Mouse (Mus musculus): ENCODE data around the gene Ccr7. TPM values are rescaled to one million over a fixed set of nuclear protein-coding genes. Genes with fewer than 3 reads are reported as not detected.

Ccr7 gene
- total and polyA plus RNA-seq, 2 experiments from 2014 or later: not detected

DNA sequence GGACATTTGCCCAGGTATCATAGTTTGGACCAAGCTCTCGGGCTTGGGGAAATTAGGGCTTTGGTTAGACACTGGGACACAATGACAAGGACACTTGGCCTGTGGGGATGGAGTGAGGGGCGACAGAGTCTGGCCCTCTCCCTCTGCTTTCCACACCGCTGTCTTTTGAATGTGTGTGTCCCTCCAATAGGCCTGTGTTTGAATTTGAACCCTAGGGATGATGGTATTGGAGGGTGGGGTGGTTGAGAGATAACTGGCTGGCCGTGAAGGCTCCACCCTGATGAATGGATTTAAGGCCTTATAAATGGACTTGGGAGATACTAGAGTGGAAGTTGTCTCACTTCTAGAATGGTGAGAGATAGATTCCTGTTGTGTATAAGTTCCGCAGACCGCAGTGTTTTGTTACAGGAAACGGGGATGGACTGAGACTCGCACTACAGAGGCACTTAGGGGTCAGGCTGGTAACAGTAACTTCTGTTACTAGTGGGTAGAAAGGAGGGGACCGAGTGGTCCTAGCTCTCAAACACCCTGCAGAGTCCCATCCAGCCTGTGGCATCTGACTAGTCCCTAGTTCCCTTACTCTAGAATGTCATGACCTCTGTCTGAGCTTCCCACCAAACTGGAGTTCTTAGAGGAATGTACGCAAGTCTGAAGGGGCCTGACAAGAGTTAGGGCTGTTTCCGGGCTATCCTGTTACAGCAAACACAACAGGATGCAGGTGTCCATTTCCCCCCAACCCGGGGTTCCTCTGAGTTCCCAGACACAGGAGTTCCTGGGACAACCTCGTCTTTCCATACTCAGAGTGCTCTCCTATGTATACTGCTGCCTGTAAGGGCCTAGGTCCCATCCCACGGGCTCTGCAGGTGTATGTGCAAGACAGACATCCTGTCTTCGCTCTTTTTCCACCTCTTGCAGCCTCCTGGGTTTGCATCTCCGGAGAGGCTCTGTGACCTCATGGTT, 11.5 kb downstream of the Ccr7 start:
- no peak overlapping the region for H3K27ac ChIP-seq (ENCODE audit: low read depth, low read length)
- WGBS: 83% methylated on average over 16 of the region's 16 CpGs
- H3K4me2 ChIP-seq (ENCODE audit: low read depth, low read length, poor library complexity, severe bottlenecking): no peak overlapping the region
- TF ChIP-seq CTCF (IDR thresholded peaks at IDR 0.05): no peak
- H3K9me3 ChIP-seq (ENCODE audit: low read length): no peaks in the 10 kb centered on the region
- ATAC-seq (ENCODE audit: low FRiP score): no peak
- H3K4me1 ChIP-seq (ENCODE audit: insufficient read depth, low read length): no peaks in the 10 kb centered on the region
- DNase-seq (ENCODE audit: low spot score): no peak
- H3K4me3 ChIP-seq (ENCODE audit: low read depth, low read length): no peak overlapping the region
- H3K9ac ChIP-seq (replicated peaks; ENCODE audit: low read length, poor library complexity, severe bottlenecking): no peak overlapping the region
- H3K27me3 ChIP-seq (ENCODE audit: insufficient read depth, low read length): no peaks in the 10 kb centered on the region
- H3K36me3 ChIP-seq (ENCODE audit: insufficient read depth, low read length): no peaks in the 10 kb centered on the region

GRCm38 (mm10) chr11:99142493-99143095, 12.3 kb downstream of the Ccr7 start:
- WGBS: 43% methylated on average over 18 of the region's 18 CpGs
- DNase-seq (ENCODE audit: low spot score) (no peak), ATAC-seq (ENCODE audit: low FRiP score) (no peak)
- H3K4me2 ChIP-seq (ENCODE audit: low read depth, low read length, poor library complexity, severe bottlenecking): no peak overlapping the region
- no peak overlapping the region for H3K27ac ChIP-seq (ENCODE audit: low read depth, low read length)
- H3K9me3 ChIP-seq (ENCODE audit: low read length): no peaks in the 10 kb centered on the region
- H3K4me3 ChIP-seq (ENCODE audit: low read depth, low read length): no peak overlapping the region
- no peaks in the 10 kb centered on the region for H3K4me1 ChIP-seq (ENCODE audit: insufficient read depth, low read length)
- no peaks in the 10 kb centered on the region for H3K36me3 ChIP-seq (ENCODE audit: insufficient read depth, low read length)
- no peak overlapping the region for H3K9ac ChIP-seq (replicated peaks; ENCODE audit: low read length, poor library complexity, severe bottlenecking)
- H3K27me3 ChIP-seq (ENCODE audit: insufficient read depth, low read length): no peaks in the 10 kb centered on the region
- no peak for TF ChIP-seq CTCF (IDR thresholded peaks at IDR 0.05)

DNA sequence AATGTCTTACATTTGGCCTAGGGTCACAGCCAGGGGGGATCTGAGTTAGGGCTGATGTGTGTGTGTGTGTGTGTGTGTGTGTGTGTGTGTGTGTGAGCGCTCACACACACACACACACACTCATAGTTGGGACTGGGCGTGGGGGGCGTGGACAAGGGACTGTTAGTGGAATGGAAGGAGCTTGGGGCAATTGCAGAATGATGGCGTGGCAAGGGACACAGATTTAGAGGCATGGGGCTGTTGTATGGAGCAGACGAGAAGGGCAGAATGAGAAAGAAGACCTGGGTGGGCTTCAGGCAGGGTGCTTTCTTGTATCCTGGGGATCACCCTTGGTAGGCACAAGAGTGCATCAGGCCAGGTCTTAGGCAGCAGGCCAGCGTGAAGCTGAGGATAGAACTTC, 12.8 kb downstream of the Ccr7 start:
- no peak overlapping the region for H3K4me2 ChIP-seq (ENCODE audit: low read depth, low read length, poor library complexity, severe bottlenecking)
- H3K4me1 ChIP-seq (ENCODE audit: insufficient read depth, low read length): no peaks in the 10 kb centered on the region
- no peak for ATAC-seq (ENCODE audit: low FRiP score)
- no peak for DNase-seq (ENCODE audit: low spot score)
- H3K9me3 ChIP-seq (ENCODE audit: low read length): no peaks in the 10 kb centered on the region
- H3K27ac ChIP-seq (ENCODE audit: low read depth, low read length): no peak overlapping the region
- no peaks in the 10 kb centered on the region for H3K36me3 ChIP-seq (ENCODE audit: insufficient read depth, low read length)
- WGBS: 88% methylated on average over 6 of the region's 6 CpGs
- no peak overlapping the region for H3K9ac ChIP-seq (replicated peaks; ENCODE audit: low read length, poor library complexity, severe bottlenecking)
- TF ChIP-seq CTCF (IDR thresholded peaks at IDR 0.05): no peak
- H3K27me3 ChIP-seq (ENCODE audit: insufficient read depth, low read length): no peaks in the 10 kb centered on the region
- H3K4me3 ChIP-seq (ENCODE audit: low read depth, low read length): no peak overlapping the region

DNA sequence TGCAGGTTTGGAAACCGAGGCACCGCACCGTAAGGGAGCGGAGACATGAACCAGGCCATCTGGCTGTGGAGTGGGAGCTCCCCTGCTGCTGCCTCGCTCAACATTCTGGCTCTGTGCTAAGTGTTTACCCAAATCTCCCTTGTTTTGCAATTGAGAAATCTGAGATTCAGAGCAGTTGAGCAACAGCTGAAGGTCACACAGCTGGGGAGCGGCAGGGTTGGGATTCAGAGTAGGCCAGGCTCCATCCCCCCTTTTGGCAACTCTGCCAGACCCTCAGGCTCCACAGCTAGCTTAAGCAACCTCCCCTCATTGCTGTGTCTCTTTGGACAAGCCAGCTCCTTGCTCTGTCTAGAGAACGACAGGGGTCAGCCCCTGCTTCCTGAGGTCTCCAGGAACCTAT, 13.3 kb downstream of the Ccr7 start:
- no peak for TF ChIP-seq CTCF (IDR thresholded peaks at IDR 0.05)
- Histone ChIP-seq H3K4me1 (ENCODE audit: insufficient read depth, low read length) (no peaks in the 10 kb centered on the region), H3K4me3 (ENCODE audit: low read depth, low read length) (no peak overlapping the region), H3K9me3 (ENCODE audit: low read length) (no peaks in the 10 kb centered on the region), H3K27me3 (ENCODE audit: insufficient read depth, low read length) (no peaks in the 10 kb centered on the region), H3K4me2 (ENCODE audit: low read depth, low read length, poor library complexity, severe bottlenecking) (no peak overlapping the region), H3K36me3 (ENCODE audit: insufficient read depth, low read length) (no peaks in the 10 kb centered on the region), H3K9ac (replicated peaks; ENCODE audit: low read length, poor library complexity, severe bottlenecking) (no peak overlapping the region), H3K27ac (ENCODE audit: low read depth, low read length) (no peak overlapping the region)
- ATAC-seq (ENCODE audit: low FRiP score) (no peak), DNase-seq (ENCODE audit: low spot score) (peak; percentile 18)
- 69% methylated on average over 7 of the region's 7 CpGs for WGBS

DNA sequence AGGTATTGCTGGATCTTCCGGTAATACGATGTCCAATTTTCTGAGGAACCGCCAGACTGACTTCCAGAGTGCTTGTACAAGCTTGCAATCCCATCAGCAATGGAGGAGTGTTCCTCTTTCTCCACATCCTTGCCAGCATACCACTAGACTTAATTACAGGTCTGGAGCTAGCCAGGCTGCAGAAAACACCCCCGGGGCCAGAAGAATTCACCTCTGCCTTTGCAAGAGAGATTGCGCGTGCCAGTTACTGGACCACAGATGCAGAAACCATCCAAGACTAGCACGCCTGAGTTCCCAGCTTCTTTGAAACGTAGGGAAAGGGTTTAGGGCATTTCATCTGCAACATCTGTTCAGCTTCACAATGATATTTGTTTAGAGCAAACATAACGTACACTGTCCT, 15.9 kb downstream of the Ccr7 start:
- ATAC-seq (ENCODE audit: low FRiP score): no peak
- Histone ChIP-seq H3K4me3 (ENCODE audit: low read depth, low read length) (no peak overlapping the region), H3K4me1 (ENCODE audit: insufficient read depth, low read length) (no peaks in the 10 kb centered on the region), H3K36me3 (ENCODE audit: insufficient read depth, low read length) (no peaks in the 10 kb centered on the region), H3K9me3 (ENCODE audit: low read length) (no peaks in the 10 kb centered on the region), H3K27ac (ENCODE audit: low read depth, low read length) (no peak overlapping the region), H3K9ac (replicated peaks; ENCODE audit: low read length, poor library complexity, severe bottlenecking) (no peak overlapping the region), H3K27me3 (ENCODE audit: insufficient read depth, low read length) (no peaks in the 10 kb centered on the region), H3K4me2 (ENCODE audit: low read depth, low read length, poor library complexity, severe bottlenecking) (no peak overlapping the region)
- 89% methylated on average over 9 of the region's 9 CpGs for WGBS
- DNase-seq (ENCODE audit: low spot score): no peak
- no peak for TF ChIP-seq CTCF (IDR thresholded peaks at IDR 0.05)

DNA sequence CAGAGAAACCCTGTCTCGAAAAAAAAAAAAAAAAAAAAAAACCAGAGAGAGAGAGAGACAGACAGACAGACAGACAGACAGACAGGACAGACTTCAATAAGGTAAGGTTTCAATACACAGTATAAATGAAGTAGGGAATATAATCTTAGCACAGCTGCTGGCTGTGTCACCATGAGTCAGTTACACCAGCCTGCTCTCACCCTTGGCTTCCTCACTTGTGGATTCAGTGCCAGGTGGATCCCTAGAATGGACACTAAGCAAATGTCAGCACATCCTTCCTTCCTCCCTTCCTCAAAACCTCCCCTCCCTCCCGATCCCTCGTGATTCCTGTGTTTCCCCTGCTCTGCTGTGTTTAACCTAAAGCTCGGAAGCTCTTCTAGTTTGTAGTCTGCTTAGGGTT, 17.5 kb downstream of the Ccr7 start:
- no peak overlapping the region for H3K9ac ChIP-seq (replicated peaks; ENCODE audit: low read length, poor library complexity, severe bottlenecking)
- H3K27me3 ChIP-seq (ENCODE audit: insufficient read depth, low read length): no peaks in the 10 kb centered on the region
- H3K36me3 ChIP-seq (ENCODE audit: insufficient read depth, low read length): no peaks in the 10 kb centered on the region
- H3K4me3 ChIP-seq (ENCODE audit: low read depth, low read length): no peak overlapping the region
- H3K4me1 ChIP-seq (ENCODE audit: insufficient read depth, low read length): peaks cover 2% of the 10 kb centered on the region
- no peak overlapping the region for H3K27ac ChIP-seq (ENCODE audit: low read depth, low read length)
- ATAC-seq (ENCODE audit: low FRiP score): no peak
- 84% methylated on average over 4 of the region's 4 CpGs for WGBS
- no peak for DNase-seq (ENCODE audit: low spot score)
- no peak for TF ChIP-seq CTCF (IDR thresholded peaks at IDR 0.05)
- H3K4me2 ChIP-seq (ENCODE audit: low read depth, low read length, poor library complexity, severe bottlenecking): no peak overlapping the region
- no peaks in the 10 kb centered on the region for H3K9me3 ChIP-seq (ENCODE audit: low read length)
